Mouse (Mus musculus) cerebellum, postnatal 14 days (tissue): ENCODE data around the gene Prkcsh.
A peak's percentile ranks its signal among the peaks of the same experiment; 100 is the strongest.

ENCODE experiments used
- DNase-seq, 2 experiments: peaks; one replicate each; pipeline ENCODE4 v3.0.0; 2021; ENCODE audit warnings: mixed read lengths in 2 of 2

Gene Prkcsh

GRCm38 (mm10) chr9:22049721-22050270, 47.2 kb downstream of the Prkcsh start:
- DNase-seq, result peak; percentile 76 to 80

- peak; percentile 84 to 90 for DNase-seq
These were observed 47.8 kb downstream of the Prkcsh start for GRCm38 (mm10) chr9:22050351-22050889.

GRCm38 (mm10) chr9:22051161-22051957, 48.8 kb downstream of the Prkcsh start:
- DNase-seq, result peak; percentile 75 to 81

- peak; percentile 97 for DNase-seq
These were observed 49.3 kb downstream of the Prkcsh start, which contains the start of gene Elavl3 for GRCm38 (mm10) chr9:22051958-22052254. Elavl3 (minus strand) TSS chr9:22052023.

GRCm38 (mm10) chr9:22053657-22054056, 51.1 kb downstream of the Prkcsh start:
- no peak for DNase-seq

- peak; percentile 87 to 91 for DNase-seq
These were observed 51.9 kb downstream of the Prkcsh start for GRCm38 (mm10) chr9:22054411-22055076.

GRCm38 (mm10) chr9:22055713-22056112, 53.1 kb downstream of the Prkcsh start:
- DNase-seq, result peak in 1 of 2 experiments; percentile 48

- DNase-seq, result no peak
These were observed 53.8 kb downstream of the Prkcsh start for GRCm38 (mm10) chr9:22056303-22056910.

- DNase-seq, result no peak
These were observed 54.5 kb downstream of the Prkcsh start for GRCm38 (mm10) chr9:22057031-22057517.

GRCm38 (mm10) chr9:22058011-22058424, 55.4 kb downstream of the Prkcsh start:
- peak; percentile 64 to 74 for DNase-seq

- DNase-seq, result peak; percentile 35 to 43
These were observed 58.7 kb downstream of the Prkcsh start for GRCm38 (mm10) chr9:22061339-22061738.
